Comparison of ENCODE assay signal across 9 mouse cellular contexts in genomic region chr12:83328899-83329298, GRCm38 (mm10).
DNase-seq lines count a peak whose midpoint lies in the region; ATAC-seq and TF ChIP-seq lines count a peak whose summit lies in the region.
"Had no signal": no experiment of that assay in that cellular context is flagged by ENCODE, and none has a peak within 500 bp of the region (broad histone marks: within the 10 kb centered on the region; RNA-seq: fewer than 3 reads in every experiment).

No protein-coding gene starts in this region.

- H3K79me2 ChIP-seq in C2C12 (ENCODE audit: control insufficient read depth, insufficient read depth) = no peaks in the 10 kb centered on the region

- no peak overlapping the region for H3K9ac ChIP-seq in heart, embryonic 13.5 days

- peaks cover 16% of the 10 kb centered on the region for H3K36me3 ChIP-seq in heart, embryonic 13.5 days
- H3K36me3 ChIP-seq in C2C12 (ENCODE audit: control insufficient read depth, insufficient read depth) = no peaks in the 10 kb centered on the region

- H3K27me3 ChIP-seq in heart, embryonic 13.5 days (replicated peaks) = no peaks in the 10 kb centered on the region
- no peaks in the 10 kb centered on the region for H3K27me3 ChIP-seq in C2C12 (ENCODE audit: control insufficient read depth, insufficient read depth, insufficient read length)

- H3K9me3 ChIP-seq in heart, embryonic 13.5 days = no peaks in the 10 kb centered on the region

- H3ac ChIP-seq in C2C12 (ENCODE audit: control insufficient read depth, insufficient read length, low read depth) = no peak overlapping the region

- H3K79me3 ChIP-seq in C2C12 (ENCODE audit: low read depth) = no peaks in the 10 kb centered on the region

- no peak for TF ChIP-seq CTCF in C2C12 (IDR thresholded peaks at IDR 0.05; ENCODE audit: control insufficient read depth, insufficient read depth, insufficient read length)

- no peak overlapping the region for H3K4me2 ChIP-seq in heart, embryonic 13.5 days

- peaks cover 49% of the 10 kb centered on the region for H3K4me1 ChIP-seq in heart, embryonic 13.5 days

- DNase-seq in heart, adult 11 months = no peak
- DNase-seq in adrenal gland, postnatal 14 days = peak; percentile 91
- peak; percentile 66 for DNase-seq in heart, postnatal 4 days
- DNase-seq in thymus, postnatal 0 days (ENCODE audit: low spot score) = no peak
- DNase-seq in yolk sac, embryonic 10.5 days (ENCODE audit: low spot score) = no peak
- no peak for DNase-seq in left cerebral cortex, adult 18-20 months (ENCODE audit: low spot score in 2 of 2)

- ATAC-seq in heart, embryonic 13.5 days (ENCODE audit: extremely low read depth, insufficient number of reproducible peaks, low FRiP score, low TSS enrichment) = no peak

- no peak overlapping the region for H3K4me3 ChIP-seq in heart, embryonic 13.5 days
- H3K4me3 ChIP-seq in C2C12 (ENCODE audit: insufficient read depth, poor library complexity, severe bottlenecking) = no peak overlapping the region
- H3K4me3 ChIP-seq: left cerebral cortex, adult 2 months had no signal

- H3K27ac ChIP-seq in heart, embryonic 13.5 days (replicated peaks) = peak overlapping the region; percentile 77
- H3K27ac ChIP-seq: left cerebral cortex, adult 2 months had no signal

- WGBS in heart, embryonic 13.5 days = 65% methylated on average over 13 of the region's 13 CpGs

TF ChIP-seq in C2C12, 6 proteins besides CTCF, POLR2A, EP300 and RAD21:
- TF ChIP-seq CEBPB (IDR thresholded peaks at IDR 0.05; ENCODE audit: low read depth) = peak; percentile 32
- no peak for TF ChIP-seq MAX (IDR thresholded peaks at IDR 0.05)

Comparison
In these comparisons a context has a peak if more than half of its experiments do, and no peak if none do; other contexts are left out.
1. DNase-seq: peak in adrenal gland, postnatal 14 days (single experiment) and heart, postnatal 4 days (single experiment); none in heart, adult 11 months (single experiment), thymus, postnatal 0 days (single experiment), yolk sac, embryonic 10.5 days (single experiment) and left cerebral cortex, adult 18-20 months (0 of 2).